Mouse (Mus musculus): ENCODE measurements around the gene Cryba2. TPM values are rescaled to one million over a fixed set of nuclear protein-coding genes. Genes with fewer than 3 reads are reported as not detected.

Gene Cryba2
- polyA plus RNA-seq, 1 experiment from 2014 or later, result 1.7 TPM

DNA sequence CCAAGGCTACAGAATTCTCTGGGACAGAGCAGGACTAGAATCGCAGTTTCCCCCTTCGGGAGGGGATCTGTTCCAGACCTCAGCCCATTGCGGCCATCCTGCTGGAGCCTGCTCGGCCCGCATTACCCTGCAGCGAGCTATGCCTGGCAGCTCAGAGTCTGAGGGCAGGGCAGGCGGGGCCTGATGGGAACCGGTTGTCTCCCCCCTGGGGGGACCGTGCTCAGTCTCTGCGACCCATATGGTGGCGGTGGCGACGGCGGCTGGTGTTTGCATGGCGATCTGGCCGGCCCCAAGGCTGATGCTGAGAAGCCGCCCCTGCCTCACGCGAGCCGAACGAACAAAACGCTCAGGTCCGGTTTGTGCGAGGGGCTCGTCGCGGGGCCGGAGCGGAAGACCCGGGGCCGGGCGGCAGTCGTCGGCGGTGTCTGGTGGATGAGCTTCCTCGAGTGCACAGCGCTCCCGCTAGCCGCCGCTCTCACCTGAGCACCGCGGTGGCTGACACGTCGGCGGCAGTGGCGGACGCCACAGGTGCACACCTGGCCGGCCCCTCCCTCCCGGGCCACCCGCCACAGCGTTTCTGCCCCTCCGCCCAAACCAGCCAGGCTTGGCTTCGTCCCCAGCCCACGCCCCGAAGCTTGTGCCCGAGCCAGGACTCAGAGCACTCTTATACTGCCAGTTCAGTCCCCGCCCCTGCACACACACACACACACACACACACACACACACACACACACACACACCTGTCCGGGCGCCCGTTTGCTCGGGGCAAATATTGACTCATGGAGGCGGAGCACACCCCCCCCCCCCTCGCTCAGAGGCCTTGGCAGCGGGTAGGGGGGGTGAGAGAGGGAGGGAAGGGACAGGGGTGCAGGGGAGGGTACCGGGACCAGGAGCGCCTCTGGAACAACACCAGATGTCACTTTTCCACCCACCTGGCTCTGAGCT lies 7.7 kb upstream of the Cryba2 start:
- Histone ChIP-seq H3K4me2 (replicated peaks) (peak overlapping the region; percentile 81), H3K9me3 (no peaks in the 10 kb centered on the region), H3K9ac (peak overlapping the region; percentile 42), H3K4me1 (replicated peaks) (peaks cover 15% of the 10 kb centered on the region; the same call in 1 of the 2 replicates), H3K27me3 (replicated peaks) (peaks cover 43% of the 10 kb centered on the region), H3K4me3 (replicated peaks) (peak overlapping the region; percentile 38), H3K36me3 (no peaks in the 10 kb centered on the region), H3K27ac (peak overlapping the region; percentile 56; the same call in 1 of the 2 replicates)
- WGBS, result under 1% methylated on average over 59 of the region's 66 CpGs
- ATAC-seq, result peak; percentile 84

DNA sequence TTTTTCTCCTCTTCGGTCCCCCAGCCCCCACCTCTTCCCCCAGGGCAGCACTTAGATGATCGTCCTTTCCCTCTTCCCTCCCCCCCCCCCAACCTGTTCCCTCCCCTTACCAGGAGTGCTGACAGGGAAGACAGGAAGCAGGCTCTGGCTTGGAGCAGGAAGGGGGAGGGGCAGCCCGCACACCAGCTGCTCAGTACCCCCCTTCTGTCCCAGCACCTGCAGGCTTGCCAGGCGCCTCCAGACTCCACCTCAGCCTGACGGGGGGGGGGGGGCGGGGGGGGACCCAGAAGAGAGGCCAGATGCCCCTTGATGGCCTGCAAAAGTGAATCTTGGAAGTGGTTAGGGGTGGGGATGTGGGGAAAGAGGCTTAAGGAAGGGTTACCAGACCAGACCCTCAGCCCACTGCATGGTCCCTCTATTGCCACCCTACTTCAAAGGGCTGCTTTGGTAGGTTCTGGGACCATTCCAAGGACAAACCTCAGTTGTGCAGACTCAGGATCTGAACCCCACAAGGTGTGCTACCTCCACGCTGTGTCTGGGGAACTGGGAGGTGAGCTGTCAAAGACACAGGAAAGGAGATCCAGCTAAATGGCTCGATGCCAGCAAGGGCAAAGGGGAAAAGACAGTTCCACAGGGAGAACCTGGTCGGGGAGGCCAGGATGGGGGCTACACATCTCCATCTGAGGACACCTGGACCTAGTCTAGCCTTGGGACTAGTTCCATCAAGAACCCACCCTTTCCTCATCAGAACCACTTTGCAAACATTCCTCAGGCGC lies 5.9 kb upstream of the Cryba2 start:
- H3K27me3 ChIP-seq (replicated peaks), result peaks cover 55% of the 10 kb centered on the region
- H3K9ac ChIP-seq, result no peak overlapping the region
- H3K9me3 ChIP-seq, result no peaks in the 10 kb centered on the region
- H3K4me1 ChIP-seq (replicated peaks), result peaks cover 15% of the 10 kb centered on the region; the same call in 1 of the 2 replicates
- 16% methylated on average over 8 of the region's 10 CpGs for WGBS
- no peak overlapping the region for H3K27ac ChIP-seq
- H3K4me2 ChIP-seq (replicated peaks), result no peak overlapping the region
- no peaks in the 10 kb centered on the region for H3K36me3 ChIP-seq
- ATAC-seq, result peak; percentile 22; the same call in 1 of the 2 replicates
- no peak overlapping the region for H3K4me3 ChIP-seq (replicated peaks)

DNA sequence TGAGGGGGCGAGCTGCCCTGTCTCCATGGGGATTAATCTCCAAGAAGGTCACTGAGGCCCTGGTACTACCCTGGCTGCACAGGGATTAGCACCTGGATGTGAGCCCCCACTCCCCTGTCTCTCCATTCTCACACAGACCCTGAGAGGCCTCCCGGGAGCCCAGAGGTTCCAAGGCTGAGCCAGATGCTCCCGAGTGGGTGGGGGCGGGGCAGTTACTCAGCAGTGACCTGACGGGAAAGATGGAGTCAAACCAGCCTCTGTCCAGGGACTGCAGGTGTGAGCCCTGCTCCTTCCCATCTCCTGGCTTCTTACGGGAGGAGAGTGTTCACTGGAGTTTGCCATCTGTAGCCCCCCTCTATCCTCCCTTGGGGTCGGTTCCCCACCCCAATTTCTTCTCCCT lies 5.0 kb upstream of the Cryba2 start:
- ATAC-seq, result no peak
- Histone ChIP-seq H3K27me3 (replicated peaks) (peaks cover 60% of the 10 kb centered on the region), H3K27ac (no peak overlapping the region), H3K9me3 (no peaks in the 10 kb centered on the region), H3K9ac (no peak overlapping the region), H3K4me1 (replicated peaks) (peaks cover 16% of the 10 kb centered on the region), H3K4me2 (replicated peaks) (0 out of 2 replicates have a peak overlapping the region, but pooled peaks have one; percentile 17), H3K36me3 (no peaks in the 10 kb centered on the region), H3K4me3 (replicated peaks) (no peak overlapping the region)
- 9% methylated on average over 7 of the region's 7 CpGs for WGBS

DNA sequence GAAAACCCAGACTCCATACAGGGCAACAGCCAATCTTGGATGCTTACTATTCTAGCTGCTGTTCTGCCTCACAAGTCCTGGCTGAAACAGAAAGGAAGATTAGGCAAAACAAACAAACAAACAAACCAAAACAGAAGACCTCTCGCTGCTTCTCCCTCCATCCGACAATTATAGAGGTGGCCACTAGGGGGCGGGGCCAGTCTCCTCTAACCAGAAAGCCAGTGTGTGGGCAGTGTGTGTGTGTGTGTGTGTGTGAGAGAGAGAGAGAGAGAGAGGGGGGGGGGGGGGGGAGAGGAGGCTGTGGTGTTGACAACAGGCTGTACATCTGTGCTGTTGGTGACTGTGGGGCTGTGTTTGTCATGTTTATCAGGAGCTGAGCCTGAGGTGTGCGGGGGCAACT lies 2.0 kb upstream of the Cryba2 start:
- 21% methylated on average over 4 of the region's 4 CpGs for WGBS
- ATAC-seq, result no peak
- Histone ChIP-seq H3K4me2 (replicated peaks) (no peak overlapping the region), H3K9ac (no peak overlapping the region), H3K27ac (no peak overlapping the region), H3K36me3 (no peaks in the 10 kb centered on the region), H3K27me3 (replicated peaks) (peaks cover 66% of the 10 kb centered on the region), H3K4me1 (replicated peaks) (peaks cover 13% of the 10 kb centered on the region), H3K9me3 (no peaks in the 10 kb centered on the region), H3K4me3 (replicated peaks) (no peak overlapping the region)

DNA sequence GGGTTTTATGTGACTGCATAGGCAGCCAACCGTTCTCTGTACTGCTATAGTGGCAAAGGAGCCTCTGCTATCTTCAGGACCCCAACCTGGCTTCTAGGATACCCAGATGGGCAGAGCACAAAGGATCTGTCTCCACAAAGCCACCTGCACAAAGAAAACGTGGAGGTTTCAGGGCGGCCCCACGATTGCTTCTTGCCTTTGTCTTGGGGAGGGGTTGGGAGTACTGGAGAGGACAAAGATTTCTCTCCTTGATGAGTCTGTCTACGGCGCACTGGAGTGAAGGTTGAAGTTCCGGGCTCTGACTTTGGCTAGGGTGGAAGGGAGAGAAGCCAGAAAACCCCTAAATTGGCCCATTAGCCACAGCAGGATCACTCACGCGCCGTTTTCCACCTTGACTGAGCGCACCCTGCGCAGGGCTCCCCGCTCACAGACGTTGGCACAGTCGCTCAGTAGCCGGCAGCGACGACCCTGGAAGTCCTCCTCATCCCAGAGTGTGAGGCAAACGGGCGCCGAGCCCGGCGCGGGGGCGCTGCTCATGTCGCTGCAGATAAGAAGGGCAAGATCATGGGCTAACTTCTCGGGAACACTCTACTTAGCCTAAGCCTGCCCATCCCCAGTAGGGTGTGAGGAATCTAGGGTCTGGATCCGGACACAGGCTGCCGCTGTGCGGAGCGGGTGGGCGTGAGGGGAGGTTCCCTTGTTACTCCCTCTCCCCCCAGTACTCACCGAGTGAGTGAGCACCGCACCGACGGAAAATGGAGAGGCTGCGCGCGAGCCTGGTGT lies 401 bp downstream of the Cryba2 start:
- peaks cover 4% of the 10 kb centered on the region for H3K4me1 ChIP-seq (replicated peaks)
- H3K27me3 ChIP-seq (replicated peaks), result peaks cover 71% of the 10 kb centered on the region
- H3K36me3 ChIP-seq, result no peaks in the 10 kb centered on the region
- no peaks in the 10 kb centered on the region for H3K9me3 ChIP-seq
- 3% methylated on average over 39 of the region's 39 CpGs for WGBS
- peak overlapping the region; percentile 11; the same call in 1 of the 2 replicates for H3K4me3 ChIP-seq (replicated peaks)
- H3K4me2 ChIP-seq (replicated peaks), result peak overlapping the region; percentile 41
- H3K27ac ChIP-seq, result no peak overlapping the region
- no peak for ATAC-seq
- no peak overlapping the region for H3K9ac ChIP-seq

DNA sequence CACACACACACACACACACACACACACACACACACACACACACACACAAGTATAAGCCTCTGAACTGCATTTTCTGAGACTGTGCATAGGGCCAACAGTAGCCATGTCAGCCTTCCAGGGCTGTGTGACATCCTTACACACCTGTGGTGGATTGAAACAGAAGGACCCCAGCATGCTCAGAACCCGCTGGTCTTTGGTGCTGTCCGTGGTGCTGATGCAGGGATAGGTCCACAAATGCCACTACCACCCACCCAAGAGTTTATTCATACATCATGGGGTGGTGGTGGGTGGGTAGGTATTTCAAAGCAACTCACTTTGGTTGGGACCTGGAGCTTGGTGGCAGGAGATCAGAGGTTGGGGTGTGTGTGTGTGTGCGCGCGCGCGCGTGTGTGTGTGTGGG lies 1.4 kb downstream of the Cryba2 start:
- no peaks in the 10 kb centered on the region for H3K36me3 ChIP-seq
- no peak overlapping the region for H3K4me3 ChIP-seq (replicated peaks)
- H3K27ac ChIP-seq, result no peak overlapping the region
- no peak overlapping the region for H3K9ac ChIP-seq
- 0% methylated on average over 6 of the region's 8 CpGs for WGBS
- H3K4me1 ChIP-seq (replicated peaks), result peaks cover 4% of the 10 kb centered on the region
- peaks cover 80% of the 10 kb centered on the region for H3K27me3 ChIP-seq (replicated peaks)
- no peaks in the 10 kb centered on the region for H3K9me3 ChIP-seq
- H3K4me2 ChIP-seq (replicated peaks), result no peak overlapping the region
- ATAC-seq, result no peak

DNA sequence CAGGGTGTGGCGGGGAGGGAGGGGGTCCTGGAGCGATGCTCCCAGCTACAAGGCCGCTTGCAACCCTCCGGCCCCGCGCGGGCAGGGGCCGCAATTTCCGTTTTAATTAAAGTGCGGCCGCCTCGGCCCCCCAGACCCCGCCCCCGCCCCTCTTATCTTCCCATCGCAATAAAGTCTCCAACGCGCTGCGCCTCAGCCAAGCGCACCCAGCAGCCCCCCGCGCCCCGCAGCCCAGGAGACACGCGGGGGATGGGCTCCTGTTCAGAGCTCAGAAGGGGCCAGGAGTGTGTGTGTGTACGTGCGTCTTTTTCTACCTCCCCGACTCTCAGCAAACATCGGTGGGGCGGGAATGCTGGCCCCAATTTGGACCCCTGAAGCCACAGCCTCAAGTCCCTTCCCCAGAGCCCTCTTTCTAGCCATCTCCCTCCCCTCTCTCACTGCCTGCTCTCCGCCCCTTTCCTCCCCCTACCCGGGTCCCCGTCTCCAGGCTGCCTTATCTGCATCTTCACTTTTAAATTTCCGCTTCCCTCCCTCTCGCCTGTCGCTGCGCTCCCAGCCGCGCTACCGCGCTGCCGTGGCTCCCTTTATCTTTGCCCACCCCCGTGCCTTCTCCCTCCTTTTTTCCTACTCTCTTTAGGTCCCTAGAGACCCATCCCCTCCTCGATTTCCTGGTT lies 7.4 kb downstream of the Cryba2 start, which contains the start of gene Fev:
Gene Fev, minus strand, starts transcription at position 51 of the 674 bp plus-strand sequence.
- H3K36me3 ChIP-seq, result no peaks in the 10 kb centered on the region
- peaks cover 91% of the 10 kb centered on the region for H3K27me3 ChIP-seq (replicated peaks)
- H3K9me3 ChIP-seq, result no peaks in the 10 kb centered on the region
- H3K4me1 ChIP-seq (replicated peaks), result peaks cover 26% of the 10 kb centered on the region
- H3K9ac ChIP-seq, result no peak within 1 kb of the TSS
- H3K4me3 ChIP-seq (replicated peaks), result peak within 1 kb of the TSS; percentile 24
- no peak for ATAC-seq
- H3K27ac ChIP-seq, result no peak within 1 kb of the TSS
- under 1% methylated on average over 41 of the region's 43 CpGs for WGBS
- H3K4me2 ChIP-seq (replicated peaks), result peak within 1 kb of the TSS; percentile 53

DNA sequence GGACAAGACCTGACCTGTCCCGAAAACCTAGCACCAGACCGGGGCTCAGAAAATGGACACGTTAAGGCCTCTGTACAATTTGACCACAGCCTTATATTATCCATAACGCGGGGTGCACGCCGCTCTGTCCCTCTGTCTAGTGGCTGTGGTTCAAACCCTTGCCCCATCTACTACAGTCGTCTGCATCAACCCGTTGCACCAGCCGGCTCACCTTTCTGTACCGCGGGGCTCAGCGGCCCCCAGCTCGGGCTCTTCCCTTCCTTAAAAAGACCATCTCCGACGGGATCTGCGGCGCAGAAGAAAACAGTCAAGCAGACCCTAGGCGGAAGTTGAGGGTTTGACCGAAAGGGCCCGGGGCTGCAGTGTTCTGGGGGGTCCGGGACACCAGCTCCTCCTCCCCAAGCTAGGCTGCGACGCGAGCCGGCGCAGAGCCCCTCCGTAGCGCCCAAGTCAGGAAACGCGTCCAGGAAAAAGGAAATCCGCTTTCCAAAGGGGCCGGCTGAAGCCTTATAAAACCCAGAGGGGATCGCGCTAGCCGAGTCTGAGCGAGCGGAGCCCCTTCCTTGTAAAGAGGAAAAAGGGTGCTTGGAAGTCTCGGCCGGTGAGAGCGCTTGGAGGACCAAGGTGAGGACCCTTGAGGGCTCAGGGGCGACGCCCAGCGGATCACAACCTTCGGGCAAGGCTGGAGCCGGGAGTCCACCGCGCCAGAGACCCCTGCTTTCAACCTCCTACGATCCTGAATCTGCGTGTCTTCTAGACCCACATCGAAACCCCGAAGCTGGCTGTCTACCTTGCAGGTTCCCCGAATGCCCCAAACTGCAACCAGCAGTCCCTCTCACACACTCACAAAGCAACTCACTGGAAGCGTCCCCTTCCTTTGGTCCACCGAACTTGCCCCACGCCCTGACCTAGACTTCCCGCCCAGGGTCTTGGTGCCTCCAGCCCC lies 8.5 kb downstream of the Cryba2 start:
- Histone ChIP-seq H3K36me3 (no peaks in the 10 kb centered on the region), H3K9ac (no peak overlapping the region), H3K9me3 (no peaks in the 10 kb centered on the region), H3K4me1 (replicated peaks) (peaks cover 26% of the 10 kb centered on the region), H3K4me3 (replicated peaks) (peak overlapping the region; percentile 24), H3K4me2 (replicated peaks) (peak overlapping the region; percentile 53), H3K27me3 (replicated peaks) (peaks cover 81% of the 10 kb centered on the region), H3K27ac (no peak overlapping the region)
- ATAC-seq, result no peak
- WGBS, result 1% methylated on average over 57 of the region's 57 CpGs

DNA sequence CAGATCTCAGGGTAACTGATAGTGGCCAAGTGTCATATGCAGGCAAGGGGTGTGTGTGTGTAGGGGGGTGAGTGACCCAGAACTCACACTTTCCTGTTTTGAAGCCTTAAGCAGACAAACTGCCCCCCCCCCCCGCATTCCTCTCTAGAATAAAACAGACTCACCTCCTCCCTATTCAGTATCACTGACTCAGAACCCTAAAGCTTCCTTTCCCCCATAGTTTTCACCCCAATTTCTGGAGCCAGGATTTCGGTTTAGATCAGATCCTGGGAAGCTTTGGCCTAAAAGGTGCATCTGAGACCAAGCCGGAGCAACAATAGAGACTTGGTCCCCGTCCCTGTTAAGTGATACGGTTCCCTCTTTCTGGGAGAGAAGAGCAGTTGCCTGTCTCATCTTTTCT lies 9.5 kb downstream of the Cryba2 start:
- Histone ChIP-seq H3K4me3 (replicated peaks) (no peak overlapping the region), H3K36me3 (no peaks in the 10 kb centered on the region), H3K27ac (no peak overlapping the region), H3K9ac (no peak overlapping the region), H3K27me3 (replicated peaks) (peaks cover 85% of the 10 kb centered on the region), H3K9me3 (no peaks in the 10 kb centered on the region), H3K4me1 (replicated peaks) (peaks cover 26% of the 10 kb centered on the region), H3K4me2 (replicated peaks) (no peak overlapping the region)
- no peak for ATAC-seq
- WGBS, result 9% methylated on average over 5 of the region's 5 CpGs

DNA sequence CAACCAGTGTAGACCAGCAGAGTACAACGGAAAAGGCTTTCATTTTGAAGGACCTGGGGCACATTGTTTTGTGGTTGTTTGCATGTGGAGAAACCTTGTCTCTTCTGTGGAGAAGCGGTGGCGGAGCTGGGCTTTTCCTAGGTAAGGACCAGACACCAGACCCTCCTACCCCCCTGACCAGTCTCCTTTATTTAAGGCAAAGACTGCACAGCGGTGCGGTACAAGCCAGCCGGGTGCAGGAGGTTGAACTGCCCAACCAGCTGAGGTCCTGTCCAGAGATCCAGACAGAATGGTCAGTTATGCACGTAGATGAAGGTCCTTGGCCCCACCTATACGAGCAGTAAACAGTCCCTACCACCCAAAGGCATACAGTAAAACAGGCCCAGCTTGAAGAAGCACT lies 10.1 kb downstream of the Cryba2 start:
- Histone ChIP-seq H3K27me3 (replicated peaks) (peaks cover 87% of the 10 kb centered on the region), H3K36me3 (no peaks in the 10 kb centered on the region), H3K4me3 (replicated peaks) (peak overlapping the region; percentile 31), H3K9ac (no peak overlapping the region), H3K4me1 (replicated peaks) (peaks cover 26% of the 10 kb centered on the region), H3K27ac (no peak overlapping the region), H3K9me3 (no peaks in the 10 kb centered on the region), H3K4me2 (replicated peaks) (peak overlapping the region; percentile 66)
- ATAC-seq, result no peak
- 7% methylated on average over 8 of the region's 8 CpGs for WGBS

All from intestine, embryonic 15.5 days (tissue).